Mouse (Mus musculus): ENCODE measurements around the gene Supt20. TPM values are rescaled to one million over a fixed set of nuclear protein-coding genes. Genes with fewer than 3 reads are reported as not detected.

The Supt20 gene
- polyA plus RNA-seq, 1 experiment from 2014 or later, result 76.3 TPM

DNA sequence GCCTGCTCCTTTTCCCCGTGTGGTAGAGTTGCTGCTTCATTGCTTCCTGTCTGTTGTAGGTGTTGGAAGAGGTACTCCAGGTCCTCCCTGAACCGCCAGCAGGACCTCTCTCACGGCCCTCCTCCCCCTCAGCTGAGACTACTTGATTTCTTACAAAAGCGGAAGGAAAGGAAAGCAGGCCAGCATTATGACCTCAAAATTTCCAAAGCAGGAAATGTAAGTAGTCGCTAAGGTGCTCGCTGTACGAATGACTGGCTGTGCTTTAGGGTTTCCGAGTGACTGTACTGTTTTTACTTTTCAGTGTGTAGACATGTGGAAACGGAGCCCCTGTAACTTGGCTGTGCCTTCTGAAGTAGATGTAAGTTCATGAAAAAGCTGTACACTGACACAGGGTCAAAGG lies 16.4 kb downstream of the Supt20 start:
- H3K36me3 ChIP-seq, result peaks cover 78% of the 10 kb centered on the region
- H3K9me3 ChIP-seq (replicated peaks), result no peaks in the 10 kb centered on the region
- H3K9ac ChIP-seq, result no peak overlapping the region
- WGBS, result 64% methylated on average over 9 of the region's 9 CpGs
- H3K27ac ChIP-seq (ENCODE audit: poor library complexity, severe bottlenecking), result no peak overlapping the region
- no peaks in the 10 kb centered on the region for H3K4me1 ChIP-seq (replicated peaks)
- no peak overlapping the region for H3K4me2 ChIP-seq
- no peaks in the 10 kb centered on the region for H3K27me3 ChIP-seq (replicated peaks)
- H3K4me3 ChIP-seq, result no peak overlapping the region
- ATAC-seq (ENCODE audit: insufficient number of reproducible peaks, low FRiP score), result no peak; the same call in 1 of the 2 replicates

DNA sequence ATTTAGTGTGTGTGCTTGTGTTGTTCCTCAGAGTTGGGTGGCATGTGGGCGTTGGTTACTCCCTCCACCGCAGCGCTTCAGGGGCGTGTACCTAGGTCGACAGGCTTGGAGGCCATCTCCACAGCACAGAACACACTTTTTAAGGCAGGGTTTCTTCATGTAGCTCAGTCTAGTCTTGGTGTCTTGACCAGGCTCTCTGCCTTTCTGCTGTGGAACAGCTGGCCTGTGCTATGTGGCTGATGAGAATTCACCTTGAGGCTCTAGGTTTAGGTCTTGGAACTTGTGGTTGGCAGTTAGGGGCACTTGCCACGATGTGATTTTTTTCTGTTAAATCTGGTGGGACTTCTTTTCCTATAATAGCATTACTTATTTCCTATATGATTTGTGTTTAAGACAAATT lies 21.6 kb downstream of the Supt20 start, which contains the start of gene Gm21958:
Gene Gm21958, minus strand, starts transcription at position 101 of the 400 bp plus-strand sequence.
- H3K27ac ChIP-seq (ENCODE audit: poor library complexity, severe bottlenecking), result no peak within 1 kb of the TSS
- no peak within 1 kb of the TSS for H3K9ac ChIP-seq
- WGBS, result 84% methylated on average over 6 of the region's 6 CpGs
- no peak for ATAC-seq (ENCODE audit: insufficient number of reproducible peaks, low FRiP score)
- no peaks in the 10 kb centered on the region for H3K9me3 ChIP-seq (replicated peaks)
- H3K4me2 ChIP-seq, result no peak within 1 kb of the TSS
- no peak within 1 kb of the TSS for H3K4me3 ChIP-seq
- no peaks in the 10 kb centered on the region for H3K27me3 ChIP-seq (replicated peaks)
- peaks cover 79% of the 10 kb centered on the region for H3K36me3 ChIP-seq
- no peaks in the 10 kb centered on the region for H3K4me1 ChIP-seq (replicated peaks)

DNA sequence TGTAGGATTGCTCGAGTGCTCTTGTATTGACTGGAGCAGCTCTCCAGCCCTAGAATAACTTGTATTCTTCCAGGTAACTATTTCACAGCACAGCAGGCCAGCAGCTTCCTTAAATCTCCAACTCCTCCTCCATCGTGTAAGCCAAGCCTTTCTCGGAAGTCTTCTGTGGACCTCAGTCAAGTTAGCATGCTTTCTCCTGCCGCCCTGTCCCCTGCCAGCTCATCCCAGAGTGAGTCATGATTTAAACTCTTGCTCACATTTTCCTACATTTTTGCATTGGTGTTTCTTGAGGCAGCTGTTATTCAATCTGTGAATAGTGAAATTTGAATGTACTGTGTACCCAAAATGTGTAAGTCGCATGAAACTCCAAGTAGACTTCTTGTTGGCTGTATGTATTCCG lies 22.9 kb downstream of the Supt20 start:
- H3K36me3 ChIP-seq, result peaks cover 71% of the 10 kb centered on the region
- no peaks in the 10 kb centered on the region for H3K9me3 ChIP-seq (replicated peaks)
- H3K27me3 ChIP-seq (replicated peaks), result no peaks in the 10 kb centered on the region
- H3K4me3 ChIP-seq, result no peak overlapping the region
- H3K4me2 ChIP-seq, result no peak overlapping the region
- H3K27ac ChIP-seq (ENCODE audit: poor library complexity, severe bottlenecking), result no peak overlapping the region
- WGBS, result 89% methylated on average over 6 of the region's 6 CpGs
- no peak for ATAC-seq (ENCODE audit: insufficient number of reproducible peaks, low FRiP score)
- H3K4me1 ChIP-seq (replicated peaks), result no peaks in the 10 kb centered on the region
- H3K9ac ChIP-seq, result no peak overlapping the region

DNA sequence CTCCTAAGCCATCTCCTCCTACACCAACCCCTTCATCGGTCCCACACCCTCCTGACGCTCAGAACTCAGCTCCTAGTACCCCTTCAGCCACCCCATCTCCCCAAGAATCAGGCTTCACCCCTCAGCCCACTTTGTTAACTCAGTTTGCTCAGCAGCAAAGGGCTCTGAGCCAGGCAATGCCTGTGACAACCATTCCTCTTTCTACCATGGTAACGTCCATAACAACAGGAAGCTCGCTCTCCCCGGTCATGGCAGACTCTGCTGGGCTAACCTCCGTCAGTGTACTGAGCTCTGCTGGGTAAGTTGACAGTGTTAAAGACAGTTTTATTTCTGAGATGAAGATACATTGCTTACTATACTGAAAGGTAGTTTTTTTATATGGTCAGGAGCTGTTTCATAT lies 24.7 kb downstream of the Supt20 start:
- Histone ChIP-seq H3K4me2 (no peak overlapping the region), H3K27ac (ENCODE audit: poor library complexity, severe bottlenecking) (no peak overlapping the region), H3K4me3 (no peak overlapping the region), H3K4me1 (replicated peaks) (no peaks in the 10 kb centered on the region), H3K27me3 (replicated peaks) (no peaks in the 10 kb centered on the region), H3K9ac (no peak overlapping the region), H3K36me3 (peaks cover 69% of the 10 kb centered on the region), H3K9me3 (replicated peaks) (no peaks in the 10 kb centered on the region)
- WGBS, result 82% methylated on average over 6 of the region's 6 CpGs
- ATAC-seq (ENCODE audit: insufficient number of reproducible peaks, low FRiP score), result no peak

DNA sequence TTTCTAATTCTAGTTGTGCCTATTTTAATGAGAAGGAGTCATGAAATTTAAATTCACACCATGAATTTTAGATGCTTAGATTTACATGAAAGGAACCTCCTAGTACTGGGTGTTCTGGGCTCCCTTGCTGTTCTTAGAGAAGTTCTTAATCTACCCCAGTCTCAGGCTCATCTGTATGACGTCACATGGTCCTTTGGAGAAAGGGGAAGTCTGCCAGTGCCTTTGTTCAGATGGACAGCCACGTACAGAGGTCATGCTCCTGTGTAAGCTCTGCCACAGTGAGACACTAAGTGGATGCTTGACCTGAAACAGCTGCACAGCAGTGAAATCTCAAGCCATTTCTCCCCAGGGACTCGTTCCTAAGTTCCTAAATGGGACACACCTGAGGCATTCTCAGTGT lies 26.3 kb downstream of the Supt20 start:
- 79% methylated on average over 3 of the region's 3 CpGs for WGBS
- Histone ChIP-seq H3K4me1 (replicated peaks) (peaks cover 4% of the 10 kb centered on the region; the same call in 1 of the 2 replicates), H3K27ac (ENCODE audit: poor library complexity, severe bottlenecking) (no peak overlapping the region), H3K27me3 (replicated peaks) (no peaks in the 10 kb centered on the region), H3K36me3 (peaks cover 76% of the 10 kb centered on the region), H3K9ac (no peak overlapping the region), H3K4me3 (no peak overlapping the region), H3K9me3 (replicated peaks) (no peaks in the 10 kb centered on the region), H3K4me2 (no peak overlapping the region)
- ATAC-seq (ENCODE audit: insufficient number of reproducible peaks, low FRiP score), result no peak; the same call in 1 of the 2 replicates

DNA sequence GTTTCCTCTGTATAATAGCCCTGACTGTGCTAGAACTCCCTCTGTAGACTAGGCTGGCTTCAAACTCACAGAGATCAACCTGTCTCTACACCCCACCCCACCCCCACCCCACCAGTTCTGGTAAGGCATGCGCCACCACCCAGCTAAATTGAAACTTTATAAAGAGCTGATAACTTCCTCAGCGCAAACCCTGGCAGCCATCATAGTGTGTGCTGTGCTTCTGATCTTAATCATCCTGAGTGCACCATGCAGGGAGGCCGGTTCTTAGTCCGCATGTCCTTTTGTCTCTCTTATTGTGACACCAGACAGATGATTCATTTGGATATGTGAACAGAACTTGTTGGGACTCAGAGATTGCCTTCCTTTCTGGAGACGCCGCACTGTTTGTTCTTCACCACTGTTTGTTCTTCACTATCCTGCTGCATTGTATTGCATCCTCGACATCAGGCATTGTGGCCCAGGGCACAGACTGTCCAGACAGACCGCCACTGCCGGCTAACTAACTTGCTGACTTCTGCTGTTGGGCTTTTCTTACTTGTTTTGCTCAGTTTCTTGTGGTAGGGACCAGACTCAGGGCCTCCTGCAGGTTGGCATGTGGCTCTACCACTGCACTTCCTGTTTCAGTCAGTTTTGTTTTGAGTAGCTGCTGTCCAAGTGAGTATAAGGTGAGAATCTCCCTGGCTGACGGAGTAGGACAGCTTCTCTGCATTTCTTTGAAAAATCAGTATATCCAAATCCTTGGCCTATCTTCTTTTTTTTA lies 31.3 kb downstream of the Supt20 start:
- Histone ChIP-seq H3K4me1 (replicated peaks) (peaks cover 4% of the 10 kb centered on the region; the same call in 1 of the 2 replicates), H3K4me3 (no peak overlapping the region), H3K36me3 (peaks cover 67% of the 10 kb centered on the region), H3K27ac (ENCODE audit: poor library complexity, severe bottlenecking) (no peak overlapping the region), H3K9ac (no peak overlapping the region), H3K4me2 (no peak overlapping the region), H3K27me3 (replicated peaks) (no peaks in the 10 kb centered on the region), H3K9me3 (replicated peaks) (no peaks in the 10 kb centered on the region)
- 83% methylated on average over 10 of the region's 10 CpGs for WGBS
- no peak for ATAC-seq (ENCODE audit: insufficient number of reproducible peaks, low FRiP score)

DNA sequence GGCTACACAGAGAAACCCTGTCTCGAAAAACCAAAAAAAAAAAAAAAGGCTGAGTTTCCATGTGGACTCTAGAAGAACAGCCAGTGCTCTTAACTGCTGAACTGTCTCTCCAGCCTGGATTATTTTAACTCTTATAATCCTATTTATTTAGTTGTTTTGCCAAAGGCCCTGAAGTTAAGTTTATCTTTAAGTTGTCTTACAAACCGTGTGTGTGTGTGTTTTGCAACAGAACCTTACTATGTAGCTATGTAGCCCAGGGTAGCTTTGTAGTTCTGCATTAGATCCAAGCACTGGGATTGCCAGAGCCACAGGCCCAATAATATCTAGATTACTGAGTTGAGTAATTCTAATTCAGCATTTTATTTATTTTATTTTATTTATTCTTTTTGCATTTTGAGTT lies 32.7 kb downstream of the Supt20 start:
- peaks cover 76% of the 10 kb centered on the region for H3K36me3 ChIP-seq
- H3K27ac ChIP-seq (ENCODE audit: poor library complexity, severe bottlenecking), result no peak overlapping the region
- no peak overlapping the region for H3K4me3 ChIP-seq
- 65% methylated on average over 2 of the region's 2 CpGs for WGBS
- H3K4me2 ChIP-seq, result no peak overlapping the region
- no peak for ATAC-seq (ENCODE audit: insufficient number of reproducible peaks, low FRiP score)
- no peaks in the 10 kb centered on the region for H3K27me3 ChIP-seq (replicated peaks)
- H3K9ac ChIP-seq, result no peak overlapping the region
- H3K9me3 ChIP-seq (replicated peaks), result no peaks in the 10 kb centered on the region
- peaks cover 4% of the 10 kb centered on the region; the same call in 1 of the 2 replicates for H3K4me1 ChIP-seq (replicated peaks)

DNA sequence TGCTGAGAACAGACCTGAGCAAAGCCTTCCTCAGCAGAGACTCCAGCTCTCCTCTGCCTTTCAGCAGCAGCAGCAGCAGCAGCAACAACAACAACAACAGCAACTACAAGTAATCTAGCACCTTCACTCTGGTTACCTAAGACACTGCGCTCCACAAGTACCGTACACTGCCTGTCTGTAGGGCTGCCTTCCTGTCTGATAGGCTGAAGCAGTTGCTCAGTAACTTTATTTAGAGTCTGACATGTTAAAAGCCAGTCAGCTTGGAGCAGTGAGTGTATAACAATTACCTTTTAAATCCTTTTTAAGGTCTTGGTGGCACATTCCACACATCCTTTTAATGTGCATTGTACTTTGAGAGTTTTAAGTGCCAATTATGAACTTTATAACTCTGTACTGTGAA lies 35.0 kb downstream of the Supt20 start:
- no peak overlapping the region for H3K9ac ChIP-seq
- H3K27me3 ChIP-seq (replicated peaks), result no peaks in the 10 kb centered on the region
- H3K36me3 ChIP-seq, result peaks cover 78% of the 10 kb centered on the region
- peaks cover 6% of the 10 kb centered on the region for H3K4me1 ChIP-seq (replicated peaks)
- ATAC-seq (ENCODE audit: insufficient number of reproducible peaks, low FRiP score), result no peak
- H3K27ac ChIP-seq (ENCODE audit: poor library complexity, severe bottlenecking), result no peak overlapping the region
- no peak overlapping the region for H3K4me2 ChIP-seq
- no peaks in the 10 kb centered on the region for H3K9me3 ChIP-seq (replicated peaks)
- no peak overlapping the region for H3K4me3 ChIP-seq
- 89% methylated on average over 2 of the region's 2 CpGs for WGBS

DNA sequence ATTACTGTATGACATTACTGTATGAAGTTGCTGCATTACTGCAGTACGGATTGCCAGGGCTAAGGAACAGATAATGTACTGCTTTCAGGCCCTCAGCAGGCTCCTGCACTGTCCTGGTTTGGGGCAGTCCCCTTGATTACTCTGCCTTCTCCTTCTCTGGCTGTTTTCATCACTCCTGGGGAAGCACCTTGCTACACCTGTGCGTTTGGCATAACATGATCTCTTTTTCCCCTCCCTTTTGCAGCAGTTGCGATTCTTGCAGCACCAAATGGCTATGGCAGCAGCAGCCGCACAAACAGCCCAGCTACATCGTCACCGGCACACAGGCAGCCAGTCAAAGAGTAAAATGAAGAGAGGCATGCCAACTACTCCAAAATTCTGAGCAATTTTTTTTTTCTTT lies 35.5 kb downstream of the Supt20 start:
- ATAC-seq (ENCODE audit: insufficient number of reproducible peaks, low FRiP score), result no peak

DNA sequence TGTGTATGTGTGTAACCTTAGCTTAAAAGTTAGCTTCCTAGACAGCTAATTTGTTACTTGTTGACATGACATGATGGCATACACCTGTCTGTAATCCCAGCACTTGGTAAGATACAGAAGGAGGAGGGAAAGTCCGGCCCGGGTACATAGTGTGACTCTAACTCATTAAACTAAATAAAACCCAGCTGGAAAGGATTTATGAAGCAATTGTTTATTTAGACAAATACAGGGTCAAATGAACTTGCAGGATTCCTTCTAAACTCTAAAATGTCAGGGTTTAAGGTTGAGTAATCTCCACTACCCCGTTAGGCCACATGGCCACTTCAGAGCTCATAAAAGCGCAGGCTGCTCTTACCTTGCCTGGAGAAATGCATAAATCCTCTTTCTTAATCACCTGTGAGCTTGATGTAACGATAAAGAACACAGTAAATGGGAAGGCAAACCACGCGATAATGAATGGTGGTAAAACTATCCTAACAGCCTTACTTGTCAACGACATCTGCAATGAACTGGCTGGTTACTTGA lies 39.1 kb downstream of the Supt20 start:
- H3K27me3 ChIP-seq (replicated peaks), result no peaks in the 10 kb centered on the region
- ATAC-seq (ENCODE audit: insufficient number of reproducible peaks, low FRiP score), result no peak
- H3K4me2 ChIP-seq, result no peak overlapping the region
- no peaks in the 10 kb centered on the region for H3K9me3 ChIP-seq (replicated peaks)
- 87% methylated on average over 8 of the region's 8 CpGs for WGBS
- no peak overlapping the region for H3K27ac ChIP-seq (ENCODE audit: poor library complexity, severe bottlenecking)
- H3K4me3 ChIP-seq, result no peak overlapping the region
- no peak overlapping the region for H3K9ac ChIP-seq
- H3K36me3 ChIP-seq, result peaks cover 59% of the 10 kb centered on the region
- peaks cover 11% of the 10 kb centered on the region for H3K4me1 ChIP-seq (replicated peaks)

More for the DNA sequence above, 35.5 kb downstream of the Supt20 start:
- peaks cover 76% of the 10 kb centered on the region for H3K36me3 ChIP-seq
- no peak overlapping the region for H3K4me2 ChIP-seq
- H3K4me3 ChIP-seq, result no peak overlapping the region
- peaks cover 7% of the 10 kb centered on the region; the same call in 1 of the 2 replicates for H3K4me1 ChIP-seq (replicated peaks)
- no peaks in the 10 kb centered on the region for H3K9me3 ChIP-seq (replicated peaks)
- no peak overlapping the region for H3K9ac ChIP-seq
- 88% methylated on average over 6 of the region's 6 CpGs for WGBS
- no peaks in the 10 kb centered on the region for H3K27me3 ChIP-seq (replicated peaks)
- no peak overlapping the region for H3K27ac ChIP-seq (ENCODE audit: poor library complexity, severe bottlenecking)

DNA sequence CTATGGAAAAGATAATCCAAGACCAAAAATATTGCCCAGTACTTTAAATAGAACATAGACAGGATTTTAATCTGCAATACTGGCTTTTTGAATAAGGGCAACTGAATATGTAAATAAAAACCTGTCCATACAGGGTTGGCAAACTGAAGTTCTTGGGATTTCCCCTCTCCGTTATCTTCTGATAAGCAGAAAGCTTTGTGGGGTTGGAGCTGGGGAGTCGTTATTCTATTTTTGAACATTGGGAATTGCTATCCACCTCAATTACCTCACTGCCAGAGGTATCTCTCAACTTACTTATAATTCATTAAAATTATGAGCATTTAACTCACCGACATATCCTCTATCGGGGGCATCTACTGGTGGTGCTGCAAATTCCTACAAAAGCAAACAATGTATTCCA lies 39.8 kb downstream of the Supt20 start:
- no peak overlapping the region for H3K9ac ChIP-seq
- H3K36me3 ChIP-seq, result peaks cover 52% of the 10 kb centered on the region

More for the DNA sequence above, 39.8 kb downstream of the Supt20 start:
- no peak overlapping the region for H3K4me3 ChIP-seq
- no peak overlapping the region for H3K27ac ChIP-seq (ENCODE audit: poor library complexity, severe bottlenecking)
- 60% methylated on average over 4 of the region's 4 CpGs for WGBS
- ATAC-seq (ENCODE audit: insufficient number of reproducible peaks, low FRiP score), result no peak
- H3K4me1 ChIP-seq (replicated peaks), result peaks cover 11% of the 10 kb centered on the region
- H3K9me3 ChIP-seq (replicated peaks), result no peaks in the 10 kb centered on the region
- H3K4me2 ChIP-seq, result no peak overlapping the region
- no peaks in the 10 kb centered on the region for H3K27me3 ChIP-seq (replicated peaks)
